Mouse (Mus musculus) left cerebral cortex, postnatal 25 days (tissue): ENCODE measurements around the gene Deup1. TPM values are rescaled to one million over a fixed set of nuclear protein-coding genes. Genes with fewer than 3 reads are reported as not detected.

Experiments used
- DNase-seq, 2 experiments: peaks; one replicate each; pipeline ENCODE4 v3.0.0; 2022; ENCODE audit warnings: low spot score in 2 of 2, mixed read lengths in 1 of 2
- intact Hi-C: fragments of 180-260 bp; cut with DNase I; formaldehyde crosslinking; loops from one replicate; pipeline ENCODE4 v1.15.1; 2025
- total RNA-seq, 2 experiments: library from RNA; stranded (reverse); gene quantifications; 2 replicates each; pipeline ENCODE4 v1.2.3; 2021

Deup1 gene
- total RNA-seq: under 1 TPM; 0.30 to 0.34 TPM

- intact Hi-C loops: no loop called here
- peak; percentile 15 to 36 for DNase-seq
These were observed at the start of gene Deup1 for GRCm38 (mm10) chr9:15627785-15628287. TSS of gene Deup1 (minus strand) at chr9:15627933.

- intact Hi-C loops: no loop called here
- DNase-seq: no peak
These were observed 44.5 kb upstream of the Deup1 start for GRCm38 (mm10) chr9:15672251-15672650.

GRCm38 (mm10) chr9:15670002-15670527, 42.3 kb upstream of the Deup1 start:
- DNase-seq: no peak
- intact Hi-C loops: no loop called here

GRCm38 (mm10) chr9:15669452-15669851, 41.7 kb upstream of the Deup1 start:
- intact Hi-C loops: no loop called here
- DNase-seq: no peak

- no peak for DNase-seq
- intact Hi-C loops: no loop called here
These were observed 36.9 kb upstream of the Deup1 start for GRCm38 (mm10) chr9:15664606-15665005.

- intact Hi-C loops: no loop called here
- DNase-seq: no peak
These were observed 31.3 kb upstream of the Deup1 start for GRCm38 (mm10) chr9:15659069-15659468.

- intact Hi-C loops: no loop called here
- no peak for DNase-seq
These were observed 30.6 kb upstream of the Deup1 start for GRCm38 (mm10) chr9:15658236-15658785.

GRCm38 (mm10) chr9:15653036-15653435, 25.3 kb upstream of the Deup1 start:
- no peak for DNase-seq
- intact Hi-C loops: no loop called here

GRCm38 (mm10) chr9:15649977-15650376, 22.2 kb upstream of the Deup1 start:
- intact Hi-C loops: no loop called here
- no peak for DNase-seq

GRCm38 (mm10) chr9:15627384-15627783, 349 bp downstream of the Deup1 start:
- intact Hi-C loops: no loop called here
- no peak for DNase-seq

- intact Hi-C loops: no loop called here
- DNase-seq: no peak
These were observed 3.0 kb downstream of the Deup1 start for GRCm38 (mm10) chr9:15624739-15625138.

- intact Hi-C loops: no loop called here
- no peak for DNase-seq
These were observed 8.0 kb downstream of the Deup1 start for GRCm38 (mm10) chr9:15619767-15620166.

- DNase-seq: no peak
- intact Hi-C loops: no loop called here
These were observed 8.6 kb downstream of the Deup1 start for GRCm38 (mm10) chr9:15619020-15619590.

GRCm38 (mm10) chr9:15617061-15617460, 10.7 kb downstream of the Deup1 start:
- DNase-seq: no peak
- intact Hi-C loops: no loop called here

GRCm38 (mm10) chr9:15616471-15616870, 11.3 kb downstream of the Deup1 start:
- intact Hi-C loops: no loop called here

GRCm38 (mm10) chr9:15609280-15609930, 18.3 kb downstream of the Deup1 start:
- peak in 1 of 2 experiments; percentile 33 for DNase-seq
- intact Hi-C loops: no loop called here

More at GRCm38 (mm10) chr9:15616471-15616870, 11.3 kb downstream of the Deup1 start:
- DNase-seq: no peak

GRCm38 (mm10) chr9:15607601-15608000, 20.1 kb downstream of the Deup1 start:
- intact Hi-C loops: no loop called here
- no peak for DNase-seq

- no peak for DNase-seq
- intact Hi-C loops: no loop called here
These were observed 24.6 kb downstream of the Deup1 start for GRCm38 (mm10) chr9:15603156-15603555.

- no peak for DNase-seq
- intact Hi-C loops: no loop called here
These were observed 26.7 kb downstream of the Deup1 start for GRCm38 (mm10) chr9:15600859-15601540.

- intact Hi-C loops: no loop called here
- no peak for DNase-seq
These were observed 27.4 kb downstream of the Deup1 start for GRCm38 (mm10) chr9:15600156-15600858.
